Mouse (Mus musculus) stomach, embryonic 16.5 days (tissue): Measurements from ENCODE around the gene Rab4a. TPM values are rescaled to one million over a fixed set of nuclear protein-coding genes. Genes with fewer than 3 reads are reported as not detected.

Experiments used
- ATAC-seq: fragments of 200-750 bp; cut with Nextera tagmentation; 2 replicates; pipeline ENCODE4 v1.8.0; 2017; ENCODE audit warnings: moderate number of reproducible peaks, moderate TSS enrichment; ENCODE audit not compliant: insufficient read depth, low FRiP score
- H3K27ac ChIP-seq: fragments of 300-500 bp; sonication (generic); 2 replicates; pipeline ENCODE4 v1.5.1; 2014; ENCODE audit warnings: low read length
- H3K27me3 ChIP-seq: fragments of 300-500 bp; sonication (generic); 2 replicates; pipeline ENCODE4 v1.6.1; 2014; ENCODE audit warnings: low read length, control low read depth, mixed read lengths; ENCODE audit not compliant: control insufficient read depth, insufficient read depth
- H3K36me3 ChIP-seq: fragments of 300-500 bp; sonication (generic); 2 replicates; pipeline ENCODE4 v1.6.1; 2014; ENCODE audit warnings: low read length; ENCODE audit not compliant: control insufficient read depth, insufficient read depth
- H3K4me1 ChIP-seq: fragments of 300-500 bp; sonication (generic); 2 replicates; pipeline ENCODE4 v1.6.1; 2014; ENCODE audit warnings: low read length, control low read depth, mixed read lengths; ENCODE audit not compliant: control insufficient read depth, insufficient read depth
- H3K4me2 ChIP-seq: fragments of 300-500 bp; sonication (generic); 2 replicates; pipeline ENCODE4 v1.6.1; 2014; ENCODE audit warnings: low read depth, low read length, mixed read lengths
- H3K4me3 ChIP-seq: fragments of 300-500 bp; sonication (generic); replicated peaks from 2 replicates; pipeline ENCODE4 v1.5.1; 2014; ENCODE audit warnings: mild to moderate bottlenecking, low read length
- H3K9ac ChIP-seq: fragments of 300-500 bp; sonication (generic); 2 replicates; pipeline ENCODE4 v1.6.1; 2014; ENCODE audit warnings: low read length
- H3K9me3 ChIP-seq: fragments of 300-500 bp; sonication (generic); replicated peaks from 2 replicates; pipeline ENCODE4 v1.6.1; 2016; ENCODE audit warnings: low read length, control low read depth; ENCODE audit not compliant: control insufficient read depth
- WGBS: fragments of 180-500 bp; shearing (Covaris S2); extraction: QIAGEN DNeasy Blood & Tissue Kit; methylation state at CpG from one replicate; pipeline ENCODE4 v1.1.7; 2014; 5-methylcytosine and 5-hydroxymethylcytosine counted together
- polyA plus RNA-seq: library from polyadenylated mRNA; unstranded; fragments of >200 nt; fragmentation: Nextera tagmentation; extraction: Ambion mirVana; gene quantifications from 2 replicates; pipeline ENCODE4 v1.2.1, GENCODE M21; 2015

Gene Rab4a
- polyA plus RNA-seq, 1 experiment from 2014 or later, result 44.4 TPM

DNA sequence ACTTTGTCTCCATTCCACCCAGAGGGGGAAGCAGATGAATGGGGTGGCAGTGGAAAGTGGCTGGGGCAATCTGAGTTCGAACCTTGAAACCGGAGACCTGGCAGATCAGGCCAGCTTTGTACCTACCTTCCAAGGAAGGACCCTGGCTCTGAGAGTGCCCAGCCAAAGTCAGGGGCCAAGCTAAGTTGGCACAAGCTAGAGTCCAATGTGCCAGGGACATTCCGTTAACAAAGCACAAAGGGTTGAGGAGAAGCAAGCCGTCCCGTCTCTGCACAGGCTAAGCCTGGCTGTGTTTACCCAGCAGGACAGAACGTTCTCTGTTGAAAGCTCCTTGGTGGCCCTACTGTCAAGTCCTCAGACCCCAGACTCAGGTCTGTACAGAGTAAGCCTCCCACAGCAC is 19.6 kb upstream of the Rab4a start:
- 68% methylated on average over 6 of the region's 6 CpGs for WGBS
- Histone ChIP-seq H3K27ac (no peak overlapping the region), H3K9me3 (no peaks in the 10 kb centered on the region), H3K27me3 (no peaks in the 10 kb centered on the region), H3K9ac (no peak overlapping the region), H3K4me3 (no peak overlapping the region), H3K4me2 (no peak overlapping the region), H3K4me1 (peaks cover 14% of the 10 kb centered on the region; the same call in 1 of the 2 replicates), H3K36me3 (no peaks in the 10 kb centered on the region)
- ATAC-seq, result no peak

DNA sequence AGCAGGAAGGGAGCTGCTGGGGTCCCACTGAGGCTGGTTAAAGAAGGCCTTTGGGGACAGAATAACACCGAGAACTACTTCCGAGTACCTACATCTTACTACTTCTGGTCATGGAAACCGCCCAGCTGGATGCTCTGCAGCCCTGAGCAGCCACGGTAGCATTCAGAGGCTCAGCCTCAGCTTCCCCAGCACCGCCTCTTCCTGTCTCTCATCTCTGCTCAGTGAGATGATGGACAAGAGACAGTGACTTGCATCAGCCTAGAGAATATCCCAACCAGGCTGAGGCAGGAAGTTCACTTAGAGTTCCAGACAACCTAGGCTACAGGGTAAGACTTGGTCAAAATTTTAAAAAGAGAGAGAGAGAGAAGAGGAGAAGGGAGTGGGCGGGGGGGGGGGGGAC is 19.1 kb upstream of the Rab4a start:
- 74% methylated on average over 6 of the region's 6 CpGs for WGBS
- H3K4me3 ChIP-seq, result no peak overlapping the region
- peaks cover 10% of the 10 kb centered on the region; the same call in 1 of the 2 replicates for H3K4me1 ChIP-seq
- no peaks in the 10 kb centered on the region for H3K9me3 ChIP-seq
- H3K36me3 ChIP-seq, result no peaks in the 10 kb centered on the region
- H3K9ac ChIP-seq, result no peak overlapping the region
- no peaks in the 10 kb centered on the region for H3K27me3 ChIP-seq
- ATAC-seq, result no peak
- no peak overlapping the region for H3K27ac ChIP-seq
- H3K4me2 ChIP-seq, result no peak overlapping the region

DNA sequence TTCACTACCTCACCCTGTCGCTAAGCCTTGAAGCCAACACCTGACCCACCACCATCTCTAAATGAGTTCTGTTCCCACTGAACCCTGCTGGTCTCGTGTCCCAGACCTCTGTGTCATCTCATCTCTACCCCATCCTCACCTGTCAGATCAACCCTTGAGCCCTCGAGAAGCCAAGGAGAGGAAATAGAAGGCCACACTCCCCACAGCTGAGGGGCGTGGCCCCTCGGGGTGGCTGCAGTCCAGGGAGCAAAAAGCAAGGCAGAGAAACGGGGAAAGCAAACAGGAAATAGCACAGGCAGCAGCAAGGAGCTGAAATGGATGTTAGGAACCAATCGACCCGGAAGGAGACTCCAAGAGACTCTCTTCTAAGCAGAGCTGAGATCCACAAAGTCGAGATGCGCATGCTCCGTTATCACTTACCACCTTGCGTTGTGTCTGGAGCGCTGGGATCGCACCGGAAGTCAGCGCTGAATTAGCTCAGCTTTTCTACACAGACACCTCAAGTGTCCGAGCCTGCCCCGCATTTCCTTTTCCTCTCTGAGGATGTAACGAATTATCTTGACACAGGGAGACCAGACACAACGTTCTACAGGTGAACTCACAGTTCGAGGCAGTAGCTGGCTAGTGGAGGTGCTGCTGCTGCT is 18.4 kb upstream of the Rab4a start:
- 36% methylated on average over 21 of the region's 21 CpGs for WGBS
- no peaks in the 10 kb centered on the region for H3K9me3 ChIP-seq
- H3K4me1 ChIP-seq, result peaks cover 10% of the 10 kb centered on the region; the same call in 1 of the 2 replicates
- H3K27ac ChIP-seq, result no peak overlapping the region
- no peaks in the 10 kb centered on the region for H3K27me3 ChIP-seq
- H3K36me3 ChIP-seq, result no peaks in the 10 kb centered on the region
- ATAC-seq, result no peak
- H3K4me3 ChIP-seq, result no peak overlapping the region
- H3K9ac ChIP-seq, result 0 out of 2 replicates have a peak overlapping the region, but pooled peaks have one; percentile 2
- peak overlapping the region; percentile 38 for H3K4me2 ChIP-seq

DNA sequence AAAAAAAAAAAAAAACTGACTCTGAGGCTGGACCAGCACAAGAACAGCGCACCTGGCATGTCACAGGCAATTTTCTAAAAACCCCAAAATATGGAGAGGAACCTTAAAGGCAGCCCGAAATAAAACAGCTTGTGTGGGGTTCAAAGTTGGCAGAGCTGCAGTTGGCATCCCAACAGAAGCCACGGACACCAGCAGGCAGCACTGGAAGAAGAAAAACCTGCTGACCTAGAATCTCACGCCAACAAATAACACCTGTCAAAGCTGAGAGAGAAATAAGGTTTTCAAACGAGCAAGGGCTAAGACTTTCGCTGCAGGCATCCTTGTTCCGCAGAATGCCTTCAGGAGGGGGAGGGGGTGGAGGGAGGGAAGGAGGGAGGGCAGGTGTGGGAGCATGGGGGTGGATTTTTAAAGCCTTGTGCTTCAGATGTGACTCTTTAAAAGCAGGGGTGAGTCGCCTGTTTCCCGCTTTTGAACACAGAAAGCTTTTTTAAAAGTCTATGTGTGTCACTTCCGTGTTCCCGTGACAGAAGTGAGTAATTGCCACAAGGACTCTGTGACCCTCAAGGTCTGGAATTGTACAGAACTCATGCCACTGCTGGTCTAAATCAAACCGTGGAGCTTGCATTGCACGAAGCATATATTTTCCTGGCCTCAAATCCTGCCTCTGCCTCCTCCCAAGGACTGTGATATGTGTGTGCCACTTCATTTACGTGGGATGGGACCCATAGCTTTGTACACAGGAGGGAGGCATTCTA is 17.2 kb upstream of the Rab4a start:
- no peak overlapping the region for H3K4me3 ChIP-seq
- peaks cover 8% of the 10 kb centered on the region; the same call in 1 of the 2 replicates for H3K4me1 ChIP-seq
- no peaks in the 10 kb centered on the region for H3K36me3 ChIP-seq
- WGBS, result 32% methylated on average over 14 of the region's 14 CpGs
- no peaks in the 10 kb centered on the region for H3K9me3 ChIP-seq
- H3K27me3 ChIP-seq, result no peaks in the 10 kb centered on the region
- 0 out of 2 replicates have a peak overlapping the region, but pooled peaks have one; percentile 2 for H3K27ac ChIP-seq
- ATAC-seq, result no peak
- H3K4me2 ChIP-seq, result 0 out of 2 replicates have a peak overlapping the region, but pooled peaks have one; percentile 3
- H3K9ac ChIP-seq, result no peak overlapping the region

DNA sequence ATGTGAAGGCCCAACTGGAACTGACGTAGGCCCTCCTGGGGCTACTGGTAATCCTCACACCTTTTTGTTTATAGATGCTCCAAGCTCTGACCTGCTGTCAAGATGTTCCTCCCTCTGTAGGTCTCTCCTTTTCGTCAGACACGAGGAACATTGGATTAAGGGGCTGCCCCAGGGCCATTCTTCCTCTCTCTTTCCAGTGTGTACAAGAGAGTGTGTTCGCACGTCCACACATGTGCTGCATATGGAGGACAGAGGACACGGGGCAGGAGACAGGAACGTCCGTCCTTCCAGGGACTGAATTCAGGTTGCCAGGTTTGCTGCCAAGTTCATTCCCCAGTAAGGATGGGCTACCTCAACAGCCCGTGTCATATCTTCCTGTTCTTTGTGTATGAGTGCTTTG is 16.3 kb upstream of the Rab4a start:
- Histone ChIP-seq H3K9me3 (no peaks in the 10 kb centered on the region), H3K9ac (no peak overlapping the region), H3K4me2 (no peak overlapping the region), H3K4me3 (no peak overlapping the region), H3K27me3 (no peaks in the 10 kb centered on the region), H3K36me3 (no peaks in the 10 kb centered on the region), H3K4me1 (peaks cover 6% of the 10 kb centered on the region; the same call in 1 of the 2 replicates), H3K27ac (no peak overlapping the region)
- WGBS, result 70% methylated on average over 9 of the region's 9 CpGs
- no peak for ATAC-seq

DNA sequence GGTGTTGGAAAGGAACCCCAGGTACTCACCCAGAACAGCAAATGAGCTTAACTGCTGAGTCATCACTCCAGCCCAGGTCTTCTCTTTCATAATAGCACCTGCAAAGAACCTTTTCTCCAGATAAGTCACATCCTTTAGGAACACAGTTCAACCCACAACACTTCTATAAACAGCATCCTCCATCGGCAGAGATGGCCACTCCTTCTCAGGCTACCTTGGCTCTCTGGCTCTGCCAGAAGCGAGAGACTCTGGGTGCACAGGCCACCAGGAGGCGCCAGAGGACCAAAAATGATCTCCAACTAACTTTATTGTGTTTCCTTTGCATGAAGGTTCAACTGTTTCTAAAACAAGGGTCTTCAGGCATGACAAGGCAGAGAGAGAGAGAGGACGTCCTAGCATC is 15.8 kb upstream of the Rab4a start:
- Histone ChIP-seq H3K36me3 (no peaks in the 10 kb centered on the region), H3K4me2 (no peak overlapping the region), H3K27ac (no peak overlapping the region), H3K9ac (no peak overlapping the region), H3K27me3 (no peaks in the 10 kb centered on the region), H3K4me3 (no peak overlapping the region), H3K9me3 (no peaks in the 10 kb centered on the region), H3K4me1 (peaks cover 6% of the 10 kb centered on the region; the same call in 1 of the 2 replicates)
- ATAC-seq, result no peak
- 2% methylated on average over 4 of the region's 4 CpGs for WGBS

DNA sequence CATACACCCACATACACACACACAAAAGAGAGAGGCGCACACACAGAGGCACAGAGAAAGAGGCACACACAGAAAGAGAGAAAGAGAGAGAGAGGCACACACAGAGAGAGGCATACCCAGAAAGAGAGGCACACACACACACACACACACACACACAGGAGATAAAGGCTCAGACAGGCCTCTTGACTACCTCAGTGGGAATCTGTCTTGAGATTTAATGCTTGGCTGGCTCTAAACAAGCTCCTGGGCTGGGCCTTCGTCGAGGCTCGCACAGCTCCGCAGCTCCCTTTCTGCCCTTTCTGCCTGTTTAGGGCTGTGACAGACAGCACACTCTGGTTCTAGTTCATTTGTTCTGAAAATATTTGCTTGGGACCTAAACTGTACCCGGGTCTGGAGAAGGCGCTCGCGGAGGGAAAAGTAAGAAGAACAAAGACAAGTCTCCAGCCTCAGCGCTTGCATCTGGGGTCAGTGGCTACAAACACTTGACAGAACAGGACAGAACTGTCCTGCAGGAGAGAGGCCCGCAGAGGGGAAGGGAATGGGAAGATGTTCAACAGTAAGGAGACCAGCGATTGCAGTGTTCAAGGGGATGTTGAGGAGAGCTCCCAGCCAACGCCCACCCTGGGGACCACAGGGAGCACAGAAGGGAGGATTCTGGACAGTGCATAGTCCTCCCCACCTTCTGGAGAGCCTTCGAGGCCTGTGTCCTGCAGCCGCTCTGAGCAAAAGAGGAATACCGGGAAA is 14.5 kb upstream of the Rab4a start:
- no peak overlapping the region for H3K4me3 ChIP-seq
- ATAC-seq, result no peak
- no peaks in the 10 kb centered on the region for H3K9me3 ChIP-seq
- H3K27ac ChIP-seq, result no peak overlapping the region
- WGBS, result 68% methylated on average over 16 of the region's 16 CpGs
- peaks cover 6% of the 10 kb centered on the region; the same call in 1 of the 2 replicates for H3K4me1 ChIP-seq
- H3K27me3 ChIP-seq, result no peaks in the 10 kb centered on the region
- H3K9ac ChIP-seq, result 0 out of 2 replicates have a peak overlapping the region, but pooled peaks have one; percentile 19
- H3K36me3 ChIP-seq, result no peaks in the 10 kb centered on the region
- H3K4me2 ChIP-seq, result no peak overlapping the region

DNA sequence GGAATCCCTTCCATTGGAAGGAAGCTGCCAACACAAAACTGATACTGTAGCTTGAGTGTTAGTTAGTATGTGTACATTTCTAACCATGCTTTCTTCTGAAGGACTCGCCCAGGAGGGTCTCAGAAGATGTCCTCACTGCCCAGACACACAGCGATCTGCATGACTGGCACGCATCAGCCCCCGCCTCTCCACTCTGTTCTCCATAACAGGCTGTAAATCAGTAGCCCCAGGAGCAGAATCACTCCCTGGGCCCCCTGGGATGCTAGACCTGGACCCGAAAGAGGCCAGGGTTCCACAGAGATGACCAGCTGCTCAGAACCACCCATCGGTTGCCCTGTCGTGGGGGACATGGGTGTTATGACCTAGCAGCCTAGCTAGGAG is 13.9 kb upstream of the Rab4a start:
- no peak overlapping the region for H3K4me2 ChIP-seq
- H3K4me3 ChIP-seq, result no peak overlapping the region
- no peak for ATAC-seq
- WGBS, result 86% methylated on average over 7 of the region's 7 CpGs
- no peaks in the 10 kb centered on the region for H3K9me3 ChIP-seq
- peaks cover 6% of the 10 kb centered on the region; the same call in 1 of the 2 replicates for H3K4me1 ChIP-seq
- H3K9ac ChIP-seq, result no peak overlapping the region
- H3K27me3 ChIP-seq, result no peaks in the 10 kb centered on the region
- no peak overlapping the region for H3K27ac ChIP-seq
- no peaks in the 10 kb centered on the region for H3K36me3 ChIP-seq

DNA sequence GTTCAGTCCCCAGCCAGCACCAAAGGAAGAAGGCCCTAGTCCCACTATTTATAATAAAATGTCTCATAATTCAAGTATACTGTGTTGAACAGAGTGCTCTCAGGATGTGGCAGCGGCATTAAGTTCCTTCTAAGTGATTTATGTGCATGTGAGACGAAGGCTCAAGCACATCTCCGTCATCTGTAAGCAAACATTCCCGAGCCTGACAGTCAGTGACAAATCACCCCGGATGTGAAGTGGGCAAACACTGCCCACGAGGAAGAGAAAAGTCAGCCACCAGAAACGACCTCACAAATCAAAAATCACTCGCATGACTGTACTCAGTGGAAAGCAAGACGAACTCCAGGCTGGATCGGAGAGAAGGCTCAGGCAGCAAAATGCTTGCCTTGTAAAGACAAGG is 11.9 kb upstream of the Rab4a start:
- H3K27ac ChIP-seq, result peak overlapping the region; percentile 9; the same call in 1 of the 2 replicates
- H3K4me1 ChIP-seq, result no peaks in the 10 kb centered on the region
- H3K4me3 ChIP-seq, result no peak overlapping the region
- no peaks in the 10 kb centered on the region for H3K36me3 ChIP-seq
- H3K4me2 ChIP-seq, result 0 out of 2 replicates have a peak overlapping the region, but pooled peaks have one; percentile 16
- no peaks in the 10 kb centered on the region for H3K9me3 ChIP-seq
- 6% methylated on average over 10 of the region's 10 CpGs for WGBS
- H3K27me3 ChIP-seq, result no peaks in the 10 kb centered on the region
- no peak overlapping the region for H3K9ac ChIP-seq
- no peak for ATAC-seq
